19 mouse cellular contexts compared by ENCODE assay signal in genomic region chr8:78797985-78798384, GRCm38 (mm10). TPM values are rescaled to one million over a fixed set of nuclear protein-coding genes. Genes with fewer than 3 reads are reported as not detected.
A peak's percentile ranks its signal among the peaks of the same experiment; 100 is the strongest.
DNase-seq lines count a peak whose midpoint lies in the region; ATAC-seq and TF ChIP-seq lines count a peak whose summit lies in the region.
"Had no signal": no experiment of that assay in that cellular context is flagged by ENCODE, and none has a peak within 500 bp of the region (broad histone marks: within the 10 kb centered on the region; RNA-seq: fewer than 3 reads in every experiment).

No protein-coding gene starts in this region.

- no peaks in the 10 kb centered on the region for H3K9me3 ChIP-seq in neural tube, embryonic 12.5 days
- H3K9me3 ChIP-seq in neural tube, embryonic 15.5 days (replicated peaks), result no peaks in the 10 kb centered on the region
- H3K9me3 ChIP-seq: forebrain, embryonic 13.5 days; heart, embryonic 10.5 days; hindbrain, embryonic 13.5 days; intestine, embryonic 15.5 days had no signal

- DNase-seq in adrenal gland, adult 2 months, result peak; percentile 45
- DNase-seq in adrenal gland, adult 8-10 months, result no peak
- DNase-seq in Patski (ENCODE audit: low read depth, low spot score), result peak; percentile 41
- no peak for DNase-seq in gastrocnemius, postnatal 14 days
- DNase-seq in urinary bladder, postnatal 10 days (ENCODE audit: low spot score), result no peak
- DNase-seq: cerebellum, adult 18-20 months; cerebellum, adult 9-11 months; forebrain, postnatal 0 days; gastrocnemius, postnatal 25 days; heart, postnatal 10 days; heart, postnatal 4 days had no signal

- POLR2A ChIA-PET in Patski (lab: Charles Lee), result no interaction called here

- H3K27ac ChIP-seq in neural tube, embryonic 12.5 days, result no peak overlapping the region
- H3K27ac ChIP-seq in neural tube, embryonic 15.5 days (replicated peaks), result no peak overlapping the region
- H3K27ac ChIP-seq: embryonic facial prominence, embryonic 10.5 days; forebrain, embryonic 13.5 days; heart, embryonic 10.5 days; hindbrain, embryonic 13.5 days; intestine, embryonic 15.5 days had no signal

- H3K27me3 ChIP-seq in neural tube, embryonic 12.5 days (replicated peaks), result no peaks in the 10 kb centered on the region
- no peaks in the 10 kb centered on the region for H3K27me3 ChIP-seq in neural tube, embryonic 15.5 days (replicated peaks)
- no peaks in the 10 kb centered on the region for H3K27me3 ChIP-seq in Patski
- H3K27me3 ChIP-seq: forebrain, embryonic 13.5 days; hindbrain, embryonic 13.5 days; intestine, embryonic 15.5 days had no signal

- H3K4me1 ChIP-seq in neural tube, embryonic 12.5 days, result no peaks in the 10 kb centered on the region
- H3K4me1 ChIP-seq in neural tube, embryonic 15.5 days, result no peaks in the 10 kb centered on the region
- H3K4me1 ChIP-seq: embryonic facial prominence, embryonic 10.5 days; forebrain, embryonic 13.5 days; heart, embryonic 10.5 days; hindbrain, embryonic 13.5 days; intestine, embryonic 15.5 days had no signal

- intact Hi-C loops in gastrocnemius, postnatal 14 days (cut with DNase I; ENCODE audit: low total_unique reads), result no loop called here

- in situ Hi-C loops in Patski (cut with MboI; ENCODE audit: low pct_unique_long_range_greater_than_20kb), result no loop called here

- no peak for ATAC-seq in neural tube, embryonic 12.5 days (ENCODE audit: low FRiP score, low read depth)
- no peak for ATAC-seq in neural tube, embryonic 15.5 days (ENCODE audit: low FRiP score)
- ATAC-seq in Patski, result peak; percentile 99
- ATAC-seq: CD4-positive, CD25-positive, alpha-beta regulatory T cell, adult 4 months; forebrain, embryonic 13.5 days; forebrain, postnatal 0 days; intestine, embryonic 15.5 days had no signal

- TF ChIP-seq CTCF in Patski (IDR thresholded peaks at IDR 0.05), result no peak

- CTCF ChIA-PET in Patski (lab: Charles Lee), result no interaction called here

- 88% methylated on average over 7 of the region's 7 CpGs for WGBS in neural tube, embryonic 12.5 days
- WGBS in neural tube, embryonic 15.5 days, result 85% methylated on average over 7 of the region's 7 CpGs

- H3K9ac ChIP-seq in neural tube, embryonic 12.5 days, result 0 out of 2 replicates have a peak overlapping the region, but pooled peaks have one; percentile 13
- no peak overlapping the region for H3K9ac ChIP-seq in neural tube, embryonic 15.5 days (replicated peaks)
- H3K9ac ChIP-seq: forebrain, embryonic 13.5 days; forebrain, postnatal 0 days; hindbrain, embryonic 13.5 days; intestine, embryonic 15.5 days had no signal

- no peak overlapping the region for H3K4me2 ChIP-seq in neural tube, embryonic 12.5 days (replicated peaks)
- no peak overlapping the region for H3K4me2 ChIP-seq in neural tube, embryonic 15.5 days
- H3K4me2 ChIP-seq: forebrain, embryonic 13.5 days; hindbrain, embryonic 13.5 days; intestine, embryonic 15.5 days had no signal

- H3K36me3 ChIP-seq in neural tube, embryonic 12.5 days, result no peaks in the 10 kb centered on the region
- H3K36me3 ChIP-seq in neural tube, embryonic 15.5 days, result no peaks in the 10 kb centered on the region
- H3K36me3 ChIP-seq: intestine, embryonic 15.5 days had no signal

- no peak overlapping the region for H3K4me3 ChIP-seq in neural tube, embryonic 12.5 days
- H3K4me3 ChIP-seq in neural tube, embryonic 15.5 days (replicated peaks), result no peak overlapping the region
- H3K4me3 ChIP-seq: embryonic facial prominence, embryonic 10.5 days; forebrain, embryonic 13.5 days; heart, embryonic 10.5 days; hindbrain, embryonic 13.5 days; intestine, embryonic 15.5 days had no signal

RNA-seq across cellular contexts. Expression of gene Lsm6, which starts 23.0 kb away (rescaled TPM):
- total RNA-seq in adrenal gland, adult 2 months (2021), result 100 to 1,000 TPM; 134 to 163 TPM
- polyA plus RNA-seq in adrenal gland, adult 2 months (2012; rRNA removed), result 3.5 and 4.0 TPM in 2 replicates
- 100 to 1,000 TPM; 129 to 159 (median 151) TPM for total RNA-seq in adrenal gland, adult 8-10 months (2022)
- polyA plus RNA-seq in neural tube, embryonic 12.5 days (2016; fragmentation: Nextera tagmentation; extraction: Ambion mirVana), result 191 and 202 TPM in 2 replicates
- polyA plus RNA-seq in neural tube, embryonic 15.5 days (2015; fragmentation: Nextera tagmentation; extraction: Ambion mirVana), result 140 and 155 TPM in 2 replicates
- polyA plus RNA-seq in Patski (2021), result 76.6 TPM
- 10 to 100 TPM; 72.2 to 78.6 TPM for total RNA-seq in gastrocnemius, postnatal 14 days (2021)

Comparison
In these comparisons a context has a peak if more than half of its experiments do, and no peak if none do; other contexts are left out.
1. DNase-seq: peak in adrenal gland, adult 2 months (single experiment) and Patski (single experiment); none in adrenal gland, adult 8-10 months (single experiment), gastrocnemius, postnatal 14 days (single experiment) and urinary bladder, postnatal 10 days (single experiment).
2. RNA of gene Lsm6, which starts 23.0 kb away (polyA plus RNA-seq): 191 to 202 TPM in neural tube, embryonic 12.5 days, 140 to 155 TPM in neural tube, embryonic 15.5 days and 76.6 TPM in Patski (single experiment); 3.5 to 4.0 TPM in adrenal gland, adult 2 months; every median in the first group is over 10 times any median in the second.